Mouse (Mus musculus): ENCODE measurements around the gene Slmap.
"Not testable (repeated sequence)": the region's sequence is repeated elsewhere in the genome, so short reads cannot be mapped to it uniquely, and the experiment has no call there.

Slmap gene

DNA sequence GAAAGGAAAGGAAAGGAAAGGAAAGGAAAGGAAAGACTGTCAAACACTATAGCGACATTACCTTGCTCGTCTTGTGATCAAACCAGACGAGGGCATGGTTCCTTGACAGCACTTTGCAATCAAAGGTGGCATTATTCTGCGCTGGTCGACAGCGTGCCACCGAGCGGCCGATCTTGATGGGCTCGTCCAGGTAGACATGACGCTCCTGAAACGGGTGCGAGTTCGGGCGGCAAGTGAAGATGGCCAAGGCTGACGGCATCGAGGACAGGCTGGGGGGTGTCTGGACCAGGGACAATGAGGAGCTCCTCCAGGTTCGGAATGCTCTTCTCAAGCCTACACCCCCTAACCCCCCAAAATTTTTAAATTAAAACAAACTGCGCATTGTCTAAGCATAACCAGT is 1.5 kb downstream of the Slmap start:
- no peak for DNase-seq (ENCODE audit: extremely low spot score, low read depth, low spot score)

DNA sequence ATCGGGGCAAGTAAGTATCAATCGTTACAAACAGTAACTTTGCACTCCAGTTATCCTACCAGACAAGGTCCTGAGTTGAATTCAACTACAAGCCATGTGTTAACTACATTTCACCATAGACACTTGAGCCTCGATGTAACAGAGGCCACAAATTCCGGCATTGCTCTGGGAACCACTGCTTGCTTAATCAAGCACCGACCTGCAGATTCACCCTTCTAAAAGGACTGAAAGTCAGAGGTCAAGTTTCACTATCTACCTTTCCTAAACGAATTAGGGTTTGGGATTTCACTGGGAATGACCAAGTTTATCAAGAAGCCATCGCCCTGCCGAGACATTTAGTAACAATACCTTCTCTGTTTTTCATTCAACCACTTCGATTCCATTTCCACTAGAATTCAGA is 2.0 kb downstream of the Slmap start:
- no peak for DNase-seq (ENCODE audit: extremely low spot score, low read depth, low spot score)

DNA sequence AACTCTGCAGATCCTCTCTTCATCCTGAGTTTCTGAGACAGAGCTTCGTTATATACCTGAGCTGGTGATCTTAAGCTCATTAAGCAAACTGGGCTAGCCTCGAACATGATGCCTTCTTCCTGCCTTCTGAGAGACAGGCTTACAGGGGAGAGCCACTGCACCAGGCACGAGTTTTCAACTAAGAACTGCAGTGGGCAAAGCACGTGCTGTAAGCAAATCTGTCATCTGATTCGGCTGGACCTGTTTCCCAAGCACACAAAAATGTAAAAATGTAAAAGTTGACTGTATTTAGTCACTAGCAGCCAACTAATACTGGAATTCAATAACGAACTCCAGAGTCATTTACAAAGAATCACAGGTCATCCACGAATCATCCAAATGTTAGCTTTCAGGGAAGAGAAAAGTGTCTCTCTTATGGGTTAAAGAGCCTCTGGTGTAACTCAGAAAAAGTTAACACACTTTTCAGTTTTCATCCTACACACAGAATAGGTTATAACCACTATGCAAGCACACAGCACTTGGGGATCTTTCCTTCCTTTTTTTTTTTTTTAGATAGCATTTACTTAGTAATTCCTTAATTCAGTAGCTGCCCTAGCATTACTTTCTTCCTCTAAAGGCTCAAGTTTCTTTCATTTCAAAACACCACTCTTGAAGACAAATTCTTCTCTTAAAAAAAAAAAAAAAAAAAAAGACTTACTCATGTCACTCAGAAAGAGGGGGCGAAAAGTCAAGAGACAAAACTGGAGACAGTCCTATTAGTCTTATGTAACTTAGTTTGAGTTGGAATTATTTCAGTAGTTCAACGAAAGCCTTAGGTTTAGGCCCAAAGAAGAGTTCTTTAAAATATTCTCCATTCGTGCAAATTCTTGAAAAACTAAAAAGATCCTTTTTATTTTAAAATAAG is 3.1 kb downstream of the Slmap start:
- no peak for DNase-seq (ENCODE audit: extremely low spot score, low read depth, low spot score)

DNA sequence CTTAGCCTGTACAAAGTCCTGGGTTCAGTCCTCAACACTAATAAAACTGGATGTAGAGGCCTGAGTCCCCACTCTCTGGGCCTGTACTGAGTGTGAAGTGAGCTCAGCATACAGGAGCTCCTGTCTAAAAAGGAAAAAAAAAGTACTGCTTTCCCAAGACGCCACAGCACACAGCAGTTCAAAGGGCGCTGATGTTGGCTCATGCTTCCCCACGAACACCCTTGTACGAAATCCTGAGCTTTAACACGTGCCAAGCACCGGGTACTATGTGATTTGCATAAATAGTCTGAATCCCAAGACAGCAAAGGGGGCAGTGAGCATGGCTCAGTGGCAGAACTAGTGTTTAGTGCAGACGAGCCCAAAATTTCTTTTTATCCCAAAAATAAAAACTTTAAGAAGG is 4.4 kb downstream of the Slmap start:
- no peak for DNase-seq (ENCODE audit: extremely low spot score, low read depth, low spot score)

DNA sequence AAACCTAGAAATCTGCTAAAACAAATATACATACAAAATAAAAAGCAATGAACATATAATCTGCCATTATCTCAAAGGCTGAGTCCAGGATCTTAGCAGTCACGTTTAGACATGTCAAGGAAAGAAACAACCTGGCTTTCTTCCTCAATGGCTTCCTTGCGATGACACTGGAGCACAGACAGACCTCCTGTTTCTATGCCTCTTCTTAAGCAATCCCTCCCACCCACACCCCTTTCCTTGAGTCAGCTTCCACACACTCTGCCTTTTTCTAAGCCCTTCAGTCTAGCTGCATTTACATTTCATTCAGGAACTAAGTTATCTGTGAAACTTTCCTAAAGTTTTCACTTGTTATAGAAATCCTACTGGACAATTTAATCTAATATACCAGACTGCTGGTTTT is 6.4 kb downstream of the Slmap start:
- no peak for DNase-seq (ENCODE audit: extremely low spot score, low read depth, low spot score)

GRCm38 (mm10) chr14:26525955-26526354 is 8.8 kb downstream of the Slmap start:
- no peak for DNase-seq (ENCODE audit: extremely low spot score, low read depth, low spot score)

GRCm38 (mm10) chr14:26523082-26523481 is 11.6 kb downstream of the Slmap start:
- no peak for DNase-seq (ENCODE audit: extremely low spot score, low read depth, low spot score)

GRCm38 (mm10) chr14:26519831-26520230 is 14.9 kb downstream of the Slmap start:
- no peak for DNase-seq (ENCODE audit: extremely low spot score, low read depth, low spot score)

- DNase-seq (ENCODE audit: extremely low spot score, low read depth, low spot score), result no peak
These were observed 16.9 kb downstream of the Slmap start for GRCm38 (mm10) chr14:26517843-26518242.

DNA sequence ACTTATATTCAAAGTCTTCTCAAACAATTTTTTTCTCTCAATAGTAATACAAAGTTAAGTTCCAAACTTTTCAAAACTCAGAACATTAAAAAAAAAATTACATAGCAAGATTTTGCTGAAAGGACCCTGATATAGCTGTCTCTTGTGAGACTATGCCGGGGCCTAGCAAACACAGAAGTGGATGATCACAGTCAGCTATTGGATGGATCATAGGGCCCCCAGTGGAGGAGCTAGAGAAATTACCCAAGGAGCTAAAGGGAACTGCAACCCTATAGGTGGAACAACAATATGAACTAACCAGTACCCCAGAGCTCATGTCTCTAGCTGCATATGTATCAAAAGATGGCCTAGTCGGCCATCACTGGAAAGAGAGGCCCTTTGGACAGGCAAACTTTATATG is 18.5 kb downstream of the Slmap start:
- not testable (repeated sequence) for DNase-seq (ENCODE audit: extremely low spot score, low read depth, low spot score)

DNA sequence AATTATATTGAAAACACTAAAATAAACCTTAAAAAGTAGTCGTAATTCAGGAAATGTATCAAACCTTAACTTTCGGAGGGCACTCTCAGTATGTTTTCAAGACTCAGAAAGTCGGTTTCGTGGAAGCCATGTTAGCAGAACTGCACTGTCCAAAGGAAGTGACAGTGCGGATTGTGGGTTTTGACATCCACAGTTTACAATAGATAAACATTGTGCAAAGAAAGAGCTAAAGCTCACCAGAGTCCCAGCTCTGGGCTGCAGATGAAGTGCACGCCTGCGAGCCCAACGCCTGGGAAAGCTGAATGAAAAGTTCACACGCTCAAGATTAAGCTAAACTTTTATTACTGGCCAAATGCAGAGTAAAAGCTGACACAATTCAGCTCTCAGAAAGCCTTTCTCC is 18.9 kb downstream of the Slmap start:
- no peak for DNase-seq (ENCODE audit: extremely low spot score, low read depth, low spot score)

DNA sequence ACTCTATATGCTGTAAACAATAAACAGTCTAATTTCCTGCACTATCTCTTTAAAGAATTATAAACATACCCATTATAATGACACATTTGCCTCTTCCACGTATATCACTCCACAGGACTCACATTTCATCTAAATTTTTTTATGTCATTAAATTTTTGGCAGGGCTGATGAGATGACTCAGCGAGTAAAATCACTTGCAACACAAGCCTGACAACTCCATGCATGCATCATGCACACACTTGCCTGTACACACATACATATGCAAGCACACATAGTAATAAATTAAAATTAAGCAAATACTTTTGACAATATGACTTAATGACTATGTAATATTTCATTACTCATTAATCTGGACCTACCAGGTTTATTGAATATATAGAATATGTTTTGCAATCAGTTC is 24.2 kb downstream of the Slmap start:
- DNase-seq (ENCODE audit: extremely low spot score, low read depth, low spot score), result no peak

DNA sequence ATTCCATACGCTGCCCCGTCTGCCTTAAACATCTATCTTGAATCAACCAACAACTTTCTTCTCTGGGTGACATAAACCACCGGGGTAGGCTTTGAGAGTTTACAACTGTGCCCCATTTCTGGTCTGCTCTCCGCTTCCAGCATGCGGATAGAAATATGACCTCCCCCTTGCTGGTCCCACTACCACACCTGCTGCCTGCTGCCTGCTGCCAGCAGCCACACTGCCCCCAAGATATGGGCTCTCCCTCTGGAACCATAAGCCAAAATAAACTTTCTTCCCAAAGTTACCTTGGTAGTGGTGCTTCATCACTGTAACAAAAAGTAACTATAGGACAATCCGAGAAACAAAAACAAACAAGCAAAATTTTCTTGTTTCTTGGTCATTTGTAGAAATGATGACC is 26.6 kb downstream of the Slmap start:
- DNase-seq (ENCODE audit: extremely low spot score, low read depth, low spot score), result no peak

- no peak for DNase-seq (ENCODE audit: extremely low spot score, low read depth, low spot score)
These were observed 27.4 kb downstream of the Slmap start for GRCm38 (mm10) chr14:26507361-26507760.

DNA sequence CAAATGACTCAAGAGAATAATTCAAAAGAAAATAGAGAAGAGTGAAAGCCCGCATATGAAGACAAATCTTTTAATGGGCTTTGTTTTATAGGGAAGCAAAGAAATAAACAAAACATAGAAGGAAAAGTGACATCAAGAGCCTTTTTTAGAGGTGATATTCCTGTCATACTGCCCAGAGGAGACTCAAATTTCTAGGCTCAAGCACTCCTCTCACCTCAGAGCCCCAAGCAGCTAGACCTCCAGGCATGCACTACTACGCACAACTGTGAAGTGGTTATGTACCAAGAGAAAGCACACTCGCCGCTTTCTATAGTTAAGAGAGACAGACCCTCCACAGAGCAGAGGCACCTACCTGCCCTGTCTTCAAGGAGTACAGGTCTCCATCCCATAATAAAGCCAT is 30.2 kb downstream of the Slmap start:
- no peak for DNase-seq (ENCODE audit: extremely low spot score, low read depth, low spot score)

GRCm38 (mm10) chr14:26500136-26500933 is 34.4 kb downstream of the Slmap start:
- no peak for DNase-seq (ENCODE audit: extremely low spot score, low read depth, low spot score)

- DNase-seq (ENCODE audit: extremely low spot score, low read depth, low spot score), result no peak
These were observed 39.7 kb downstream of the Slmap start for GRCm38 (mm10) chr14:26495021-26495420.

GRCm38 (mm10) chr14:26491150-26491549 is 43.6 kb downstream of the Slmap start:
- peak; percentile 31 for DNase-seq (ENCODE audit: extremely low spot score, low read depth, low spot score)

- DNase-seq (ENCODE audit: extremely low spot score, low read depth, low spot score), result no peak
These were observed 46.3 kb downstream of the Slmap start for GRCm38 (mm10) chr14:26488329-26489020.

- DNase-seq (ENCODE audit: extremely low spot score, low read depth, low spot score), result peak; percentile 33
These were observed 48.1 kb downstream of the Slmap start for GRCm38 (mm10) chr14:26486416-26487198.

GRCm38 (mm10) chr14:26481457-26481856 is 53.3 kb downstream of the Slmap start:
- DNase-seq (ENCODE audit: extremely low spot score, low read depth, low spot score), result no peak
